Mouse (Mus musculus) CH12.LX (cell line): ENCODE data around the gene Cyb5b. TPM values are rescaled to one million over a fixed set of nuclear protein-coding genes. Genes with fewer than 3 reads are reported as not detected.

Experiments
- DNase-seq: peaks from one replicate; pipeline ENCODE4 v3.0.0-alpha.2; 2013; ENCODE audit errors: extremely low read depth
- H3K27ac ChIP-seq: 2 replicates; pipeline ENCODE4 v1.5.1; 2012; ENCODE audit warnings: low read depth, mild to moderate bottlenecking, control low read depth, moderate library complexity; ENCODE audit not compliant: insufficient read depth
- H3K27me3 ChIP-seq: replicated peaks from 2 replicates; pipeline ENCODE3; 2012; ENCODE audit warnings: inconsistent platforms
- H3K36me3 ChIP-seq, 2 experiments: replicated peaks in 1 of 2; 2 replicates each; pipeline versions ENCODE3 to v1.6.1; 2012; ENCODE audit warnings: inconsistent platforms in 1 of 2, low read length in 1 of 2, mild to moderate bottlenecking in 1 of 2, mixed read lengths in 1 of 2, moderate library complexity in 1 of 2; ENCODE audit not compliant: control insufficient read depth in 1 of 2, insufficient read depth in 1 of 2
- H3K4me1 ChIP-seq, 2 experiments: 2 replicates each; pipeline ENCODE4 v1.6.1; 2012; ENCODE audit warnings: inconsistent platforms in 1 of 2, moderate library complexity in 1 of 2; ENCODE audit not compliant: insufficient read depth in 2 of 2, control insufficient read depth in 1 of 2
- H3K4me2 ChIP-seq: 2 replicates; pipeline ENCODE4 v1.6.1; 2012; ENCODE audit warnings: low read depth, mild to moderate bottlenecking, control low read depth; ENCODE audit not compliant: poor library complexity, insufficient read depth, severe bottlenecking
- H3K4me3 ChIP-seq, 3 experiments: fragments of 150-350 bp in 1 of 3; sonication (generic) in 1 of 3; replicated peaks in 1 of 3; 2 replicates each; pipeline versions ENCODE3 to v1.5.1; 2011 to 2012; ENCODE audit warnings: low read depth in 2 of 3, low read length in 2 of 3, mild to moderate bottlenecking in 2 of 3, moderate library complexity in 2 of 3, control low read depth in 1 of 3, improper control_type of control experiment in 1 of 3, inconsistent platforms in 1 of 3, mixed read lengths in 1 of 3; ENCODE audit not compliant: poor library complexity in 1 of 3
- H3K79me2 ChIP-seq: replicated peaks from 2 replicates; pipeline ENCODE4 v1.6.1; 2012; ENCODE audit warnings: mild to moderate bottlenecking, moderate library complexity; ENCODE audit not compliant: control insufficient read depth, poor library complexity, insufficient read depth, severe bottlenecking; ENCODE audit errors: extremely low read depth
- H3K9ac ChIP-seq: 2 replicates; pipeline ENCODE4 v1.6.1; 2012; ENCODE audit warnings: low read depth, mild to moderate bottlenecking, control low read depth, moderate library complexity; ENCODE audit not compliant: insufficient read depth
- H3K9me3 ChIP-seq: replicated peaks from 2 replicates; pipeline ENCODE3; 2012; ENCODE audit warnings: low read length, inconsistent platforms, mixed read lengths
- BHLHE40 ChIP-seq: IDR thresholded peaks from 2 replicates; pipeline ENCODE4 v1.6.1; 2011; ENCODE audit warnings: mild to moderate bottlenecking, low read depth, low read length, improper control_type of control experiment
- CTCF ChIP-seq, 2 experiments: IDR thresholded peaks in 1 of 2; conservative IDR thresholded peaks in 1 of 2; 2 replicates each; pipeline ENCODE4 v1.5.1; 2011 to 2012; ENCODE audit warnings: low read depth in 2 of 2, low read length in 2 of 2, improper control_type of control experiment in 1 of 2, inconsistent platforms in 1 of 2, mild to moderate bottlenecking in 1 of 2, moderate library complexity in 1 of 2
- E2F4 ChIP-seq: IDR thresholded peaks from 2 replicates; pipeline ENCODE4 v1.6.1; 2011; ENCODE audit warnings: low read depth, low read length, improper control_type of control experiment; ENCODE audit not compliant: insufficient replicate concordance
- ELF1 ChIP-seq: IDR thresholded peaks from 2 replicates; pipeline ENCODE4 v1.6.1; 2014; ENCODE audit warnings: low read depth, mild to moderate bottlenecking, inconsistent platforms, low read length, improper control_type of control experiment
- EP300 ChIP-seq: IDR thresholded peaks from 2 replicates; pipeline ENCODE4 v1.6.1; 2011; ENCODE audit warnings: low read length, improper control_type of control experiment
- GABPA ChIP-seq: IDR thresholded peaks from 2 replicates; pipeline ENCODE4 v1.6.1; 2012; ENCODE audit warnings: low read depth, low read length, improper control_type of control experiment, inconsistent platforms; ENCODE audit not compliant: insufficient replicate concordance
- MAFK ChIP-seq: IDR thresholded peaks from 2 replicates; pipeline ENCODE4 v1.6.1; 2011; ENCODE audit warnings: low read length, improper control_type of control experiment; ENCODE audit not compliant: insufficient replicate concordance
- MEF2A ChIP-seq: IDR thresholded peaks from 2 replicates; pipeline ENCODE4 v1.6.1; 2014; ENCODE audit warnings: low read depth, mild to moderate bottlenecking, inconsistent platforms, low read length, improper control_type of control experiment, borderline replicate concordance
- MXI1 ChIP-seq: IDR thresholded peaks from 2 replicates; pipeline ENCODE4 v1.6.1; 2011; ENCODE audit warnings: mild to moderate bottlenecking, low read depth, low read length, improper control_type of control experiment
- NRF1 ChIP-seq: IDR thresholded peaks from 2 replicates; pipeline ENCODE4 v1.6.1; 2014; ENCODE audit warnings: low read depth, mild to moderate bottlenecking, inconsistent platforms, low read length, improper control_type of control experiment, moderate library complexity
- PAX5 ChIP-seq: IDR thresholded peaks from 2 replicates; pipeline ENCODE4 v1.6.1; 2012; ENCODE audit warnings: low read length, inconsistent platforms, mixed read lengths
- POLR2A ChIP-seq: IDR thresholded peaks from 2 replicates; pipeline ENCODE4 v1.6.1; 2011; ENCODE audit warnings: low read depth, mild to moderate bottlenecking, improper control_type of control experiment, low read length
- SIN3A ChIP-seq: IDR thresholded peaks from 2 replicates; pipeline ENCODE4 v1.6.1; 2012; ENCODE audit warnings: low read length, improper control_type of control experiment, inconsistent platforms
- SMC3 ChIP-seq: IDR thresholded peaks from 2 replicates; pipeline ENCODE4 v1.6.1; 2011; ENCODE audit warnings: low read depth, low read length, improper control_type of control experiment
- ZNF384 ChIP-seq: IDR thresholded peaks from 2 replicates; pipeline ENCODE4 v1.6.1; 2012; ENCODE audit warnings: low read depth, low read length, improper control_type of control experiment, inconsistent platforms
- dilution Hi-C: fragments of 300-500 bp; cut with MboI; formaldehyde crosslinking; loops from 2 replicates; pipeline ENCODE4 v1.14.3; 2020; ENCODE audit warnings: low sequenced_read_pairs; ENCODE audit not compliant: extremely low pct_unique_long_range_greater_than_20kb, extremely low pct_ligation_motif_present
- in situ Hi-C: fragments of 300-500 bp; cut with MboI; formaldehyde crosslinking; loops from 3 replicates; pipeline ENCODE4 v1.14.3; 2019; ENCODE audit warnings: low sequenced_read_pairs, low pct_ligation_motif_present, low pct_unique_long_range_greater_than_20kb, mixed read lengths
- polyA plus RNA-seq: library from polyadenylated mRNA; unstranded; fragments of >175 nt; gene quantifications from 2 replicates; pipeline ENCODE4 v1.2.1, GENCODE M21; 2012; ENCODE audit warnings: low read depth; ENCODE audit not compliant: insufficient read length
- total RNA-seq, 2 experiments: library from RNA; depleted of rRNA; stranded (reverse); fragments of 300-350 nt in 1 of 2; fragments of >200 nt in 1 of 2; gene quantifications; 2 replicates each; pipeline ENCODE4 v1.2.3; 2012 to 2014

Cyb5b gene
- total and polyA plus RNA-seq, 3 experiments: 74.0 to 156 (median 108) TPM

- Histone ChIP-seq H3K27me3 (no peaks in the 10 kb centered on the region), H3K9me3 (no peaks in the 10 kb centered on the region), H3K4me1 (no peaks in the 10 kb centered on the region), H3K4me2 (no peak overlapping the region), H3K36me3 (no peaks in the 10 kb centered on the region), H3K27ac (no peak overlapping the region), H3K79me2 (no peaks in the 10 kb centered on the region), H3K9ac (no peak overlapping the region), H3K4me3 (no peak overlapping the region)
- no peak for DNase-seq
- in situ Hi-C loops (loop anchor here (5.0 to 25.0 kb wide), 2 partner anchors 212 to 452 kb away; no protein-coding TSS in a partner anchor), dilution Hi-C loops (no loop called here)
- TF ChIP-seq PAX5 (no peak), CTCF (conservative IDR thresholded peaks at IDR 0.05 in 1 of 2, IDR thresholded peaks at IDR 0.05 in 1 of 2; ENCODE audit: low read depth in 2 of 2, low read length in 2 of 2) (peak in 1 of 2 experiments; percentile 29; a peak in 2 of 4 replicates)
These were observed 40.5 kb upstream of the Cyb5b start for GRCm38 (mm10) chr8:107109816-107110435.

GRCm38 (mm10) chr8:107110629-107111330, 39.7 kb upstream of the Cyb5b start:
- H3K27me3 ChIP-seq: no peaks in the 10 kb centered on the region
- no peak overlapping the region for H3K27ac ChIP-seq
- H3K36me3 ChIP-seq: no peaks in the 10 kb centered on the region
- no peaks in the 10 kb centered on the region for H3K79me2 ChIP-seq
- H3K4me1 ChIP-seq: peaks cover 0 to under 1% of the 10 kb centered on the region in 2 experiments; a peak in 1 of 4 replicates
- no peaks in the 10 kb centered on the region for H3K9me3 ChIP-seq
- dilution Hi-C loops: no loop called here
- in situ Hi-C loops: loop anchor here (5.0 to 25.0 kb wide), 2 partner anchors 212 to 452 kb away; no protein-coding TSS in a partner anchor
- DNase-seq: no peak
- TF ChIP-seq EP300: no peak
- no peak for TF ChIP-seq MXI1
- TF ChIP-seq PAX5: no peak
- TF ChIP-seq SMC3: no peak
- TF ChIP-seq E2F4: no peak
- no peak for TF ChIP-seq CTCF (conservative IDR thresholded peaks at IDR 0.05 in 1 of 2, IDR thresholded peaks at IDR 0.05 in 1 of 2; ENCODE audit: low read depth in 2 of 2, low read length in 2 of 2)
- TF ChIP-seq NRF1: no peak
- no peak for TF ChIP-seq GABPA
- TF ChIP-seq MEF2A: no peak
- TF ChIP-seq POLR2A: no peak
- no peak for TF ChIP-seq SIN3A
- TF ChIP-seq ZNF384: no peak
- TF ChIP-seq BHLHE40: no peak
- TF ChIP-seq MAFK: no peak
- TF ChIP-seq ELF1: no peak
- H3K4me3 ChIP-seq: no peak overlapping the region
- no peak overlapping the region for H3K4me2 ChIP-seq
- no peak overlapping the region for H3K9ac ChIP-seq
